Mouse (Mus musculus) cerebellum, adult 9-11 months (tissue): Measurements from ENCODE around the gene Golga5.

ENCODE experiments used
- DNase-seq: peaks from one replicate; pipeline ENCODE4 v3.0.0; 2022

Gene Golga5

DNA sequence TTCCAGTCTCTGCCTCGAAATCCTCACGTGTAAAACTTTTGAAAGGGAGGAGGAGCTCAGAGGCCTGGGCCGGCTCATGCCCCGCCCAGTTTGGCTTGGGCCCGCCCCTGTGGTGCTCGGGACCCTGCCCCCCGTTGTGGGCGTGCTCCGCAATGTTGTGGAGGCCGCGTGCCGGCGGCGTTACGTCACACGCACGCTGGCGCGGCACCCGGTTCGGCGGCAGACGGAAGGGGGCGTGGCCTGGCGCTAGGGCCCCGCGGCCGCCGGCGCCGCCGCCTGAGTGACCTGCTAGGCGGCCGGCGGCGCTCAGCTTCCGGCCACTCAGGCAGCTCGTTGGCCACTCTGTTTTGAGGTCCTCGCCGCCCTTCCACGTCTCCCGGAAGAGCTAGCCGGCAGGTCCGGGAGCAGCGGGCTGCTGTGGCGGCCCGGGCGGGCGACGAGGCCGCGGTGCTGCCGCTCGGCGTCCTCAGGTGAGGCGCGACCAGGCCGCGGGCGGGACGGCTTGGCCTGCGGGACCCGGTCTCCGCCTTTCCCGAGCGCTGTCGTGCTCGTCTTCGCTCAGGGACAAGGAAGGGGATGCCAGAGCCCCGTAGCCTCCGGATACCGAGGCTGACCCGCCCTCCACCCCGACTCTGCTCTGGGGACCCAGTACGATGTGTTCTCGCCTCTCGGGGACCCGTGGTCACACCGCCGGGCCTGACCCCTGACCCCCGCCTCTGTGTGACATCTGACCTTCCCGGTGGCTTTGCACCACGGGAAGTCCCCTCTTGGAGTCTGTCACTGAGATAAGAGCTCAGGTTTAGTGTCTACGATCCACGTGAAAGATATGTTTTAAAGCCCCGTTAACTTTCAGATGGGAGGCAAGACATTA, at the start of gene Golga5:
TSS of gene Golga5 (plus strand) at position 242 of the 871 bp plus-strand sequence.
- peak; percentile 98 for DNase-seq

DNA sequence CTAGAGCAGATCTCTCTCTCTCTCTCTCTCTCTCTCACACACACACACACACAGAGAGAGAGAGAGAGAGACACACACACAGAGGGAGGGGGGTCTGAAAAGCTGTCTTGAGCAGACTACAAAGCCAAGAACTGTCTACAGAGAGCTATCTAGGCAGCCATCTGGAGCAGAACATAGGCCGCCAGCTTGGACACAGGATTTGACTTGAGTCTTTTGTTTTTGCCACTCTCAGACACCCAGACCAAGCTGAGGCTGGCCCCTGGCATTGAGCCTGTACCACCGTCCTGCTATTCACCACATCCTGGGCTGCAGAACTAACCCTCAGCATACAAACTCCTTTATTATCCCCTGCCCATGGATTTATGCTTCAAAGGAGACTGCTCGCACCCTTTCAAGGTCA, 49.4 kb upstream of the Golga5 start:
- peak; percentile 69 for DNase-seq

DNA sequence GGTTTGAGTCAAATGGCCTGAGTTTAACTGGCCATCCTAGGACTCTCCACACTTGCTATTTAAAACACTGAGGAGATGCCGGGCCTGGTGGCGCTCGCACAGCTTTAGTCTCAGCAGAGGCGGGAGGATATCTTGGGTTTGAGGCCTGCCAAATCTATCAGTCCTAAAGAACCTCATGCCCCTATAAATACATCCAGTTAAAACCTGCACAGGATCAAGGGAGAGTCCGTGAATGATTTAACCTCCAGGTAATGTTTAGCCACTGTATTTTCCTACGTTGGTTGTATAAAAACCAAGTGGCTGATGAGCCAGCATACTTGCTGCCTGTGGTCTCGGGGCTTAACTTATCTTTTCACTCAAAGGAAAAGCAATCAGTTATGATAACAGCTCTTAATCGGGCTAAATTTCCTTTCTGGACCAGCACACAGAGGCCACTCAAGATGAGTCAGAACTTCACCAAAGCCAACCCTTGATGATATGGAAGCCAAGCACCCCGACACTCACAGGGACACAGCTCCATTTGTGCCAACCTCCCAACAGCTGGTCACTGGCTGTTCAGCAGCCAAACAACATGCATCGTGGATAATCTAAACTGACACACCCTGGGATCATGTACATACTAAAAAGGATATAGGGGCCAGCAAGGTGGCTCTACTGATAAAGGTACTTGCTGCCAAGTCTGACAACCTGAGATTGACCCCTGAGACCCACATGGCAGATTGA, 48.6 kb upstream of the Golga5 start:
- no peak for DNase-seq

DNA sequence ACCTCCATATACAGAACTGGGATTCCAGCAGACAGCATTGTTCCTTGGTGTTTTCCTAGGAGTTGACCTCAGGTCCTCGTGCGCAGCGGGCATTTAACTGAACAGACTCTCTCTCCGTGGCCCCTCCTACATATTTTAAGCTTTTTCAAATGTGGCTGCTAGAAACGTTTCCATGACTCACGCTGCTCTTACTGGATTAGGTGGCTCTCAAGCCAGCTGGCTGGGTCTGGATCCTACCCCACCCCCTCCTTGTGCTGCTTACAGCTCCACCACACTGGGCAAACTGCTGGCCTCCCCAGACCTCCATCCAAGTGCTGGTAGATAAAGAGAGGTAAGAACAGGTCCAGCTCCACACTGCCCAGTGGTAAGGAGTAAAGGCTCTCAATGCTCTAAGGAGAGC, 46.9 kb upstream of the Golga5 start:
- DNase-seq = no peak

DNA sequence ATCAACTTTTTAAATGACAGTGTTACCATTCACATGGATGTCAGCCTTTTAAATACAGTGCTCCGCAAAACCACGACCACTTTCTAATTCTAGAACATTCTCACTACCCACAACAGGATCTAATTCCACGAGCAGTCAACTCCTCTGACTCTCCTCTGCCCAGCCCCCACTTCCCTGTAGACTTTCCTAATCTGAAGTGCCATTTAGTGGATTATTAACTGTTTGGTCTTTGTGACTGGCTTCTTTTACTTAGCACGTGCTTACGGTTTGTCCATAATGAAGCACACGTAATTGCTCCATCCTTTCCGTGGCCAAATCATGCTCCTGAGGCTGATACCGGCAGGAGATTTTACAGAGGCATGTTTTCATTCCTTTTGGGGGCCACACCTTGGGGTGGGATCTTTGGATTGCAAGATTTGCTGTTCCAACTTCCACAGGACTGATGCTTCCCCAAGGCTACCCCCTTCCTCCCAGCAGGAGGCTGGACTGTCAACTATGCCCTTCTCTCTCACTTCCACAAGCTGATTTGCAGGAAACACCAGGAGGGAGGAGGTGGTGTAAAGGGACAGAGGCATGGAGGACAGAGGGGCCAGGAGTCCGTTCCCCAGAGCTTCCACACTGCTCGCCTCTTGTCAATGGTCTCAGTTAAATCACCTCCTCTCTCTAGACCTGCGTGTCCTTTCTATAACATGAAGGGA, 46.2 kb upstream of the Golga5 start:
- DNase-seq = no peak

DNA sequence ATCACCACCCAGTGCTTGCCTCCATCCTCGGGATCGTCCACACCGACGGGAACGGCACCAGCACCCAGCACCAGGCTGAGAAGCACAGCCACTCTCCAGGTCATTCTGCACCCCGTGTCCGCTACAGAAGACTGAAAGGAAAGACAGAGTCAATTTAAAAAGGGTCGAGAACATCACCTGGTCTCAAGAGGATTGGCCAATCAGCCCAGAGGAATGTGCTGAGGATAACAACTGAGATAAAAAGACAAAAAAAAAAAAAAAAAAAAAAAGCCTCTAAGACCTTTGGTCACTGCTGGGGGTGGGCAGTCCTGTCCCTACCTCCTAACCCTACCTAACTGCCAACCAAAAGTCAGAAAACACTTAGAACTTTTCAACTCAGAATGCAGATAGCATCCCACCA, 45.3 kb upstream of the Golga5 start:
- no peak for DNase-seq

DNA sequence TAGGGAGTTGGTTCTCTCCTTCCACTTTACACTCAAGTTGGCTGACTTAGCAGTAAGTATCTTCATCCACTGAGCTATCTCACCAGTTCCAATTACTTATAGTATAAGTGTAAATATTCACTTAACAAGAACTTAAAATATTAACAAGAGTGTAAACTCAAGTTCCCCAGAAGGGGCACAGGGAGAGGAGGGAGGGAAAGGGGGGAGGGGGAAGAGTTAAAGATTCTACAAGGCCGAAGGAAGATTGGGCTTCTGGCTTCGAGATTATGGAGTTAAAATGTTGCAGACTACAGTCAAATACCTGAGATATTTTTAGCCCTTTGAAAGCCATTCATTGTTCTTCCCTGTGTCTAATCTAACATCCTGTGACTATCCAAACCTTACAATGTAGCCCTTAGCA, 44.5 kb upstream of the Golga5 start:
- DNase-seq = no peak

DNA sequence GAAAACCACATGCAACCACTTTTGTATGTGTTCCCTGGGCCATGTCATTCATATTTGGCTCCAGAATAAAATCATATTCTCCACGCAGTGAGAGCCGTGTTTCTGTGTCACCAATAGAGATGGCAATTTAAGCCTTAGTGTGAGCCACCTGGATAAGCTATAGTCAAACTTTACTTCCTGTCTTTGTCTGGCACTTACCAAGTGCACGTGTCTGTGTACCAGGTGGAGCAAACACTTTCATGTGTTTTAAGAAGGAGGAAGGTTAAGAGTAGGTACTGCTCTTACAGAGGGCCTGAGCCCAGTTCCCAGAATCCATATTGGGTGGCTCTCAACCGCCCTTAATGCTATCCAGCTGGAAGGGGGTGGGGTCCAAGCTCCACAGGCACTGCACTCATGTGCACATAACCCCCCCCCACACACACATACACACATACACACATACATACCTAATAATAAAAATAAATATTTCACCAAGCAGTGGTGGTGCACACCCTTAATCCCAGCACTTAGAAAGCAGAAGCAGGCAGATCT, 43.8 kb upstream of the Golga5 start:
- no peak for DNase-seq

DNA sequence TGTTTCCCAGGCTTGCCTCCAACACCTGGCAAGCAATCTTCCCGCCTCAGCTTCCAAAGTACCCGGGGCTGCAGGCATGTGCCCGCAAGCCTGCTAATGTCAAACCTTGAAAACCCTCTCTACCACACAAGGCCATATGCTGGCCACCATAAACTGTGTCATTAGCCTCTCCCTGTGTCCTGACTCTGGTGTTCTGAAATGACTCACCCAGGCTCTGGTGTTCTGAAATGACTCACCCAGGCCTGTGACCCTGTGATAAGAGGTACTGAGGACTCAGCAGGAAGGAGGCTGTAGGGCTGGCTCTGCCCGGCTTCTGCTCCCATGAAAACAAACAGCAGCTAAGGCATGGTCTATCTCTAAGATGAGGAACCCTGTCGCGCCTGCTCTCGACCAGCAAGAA, 42.6 kb upstream of the Golga5 start:
- no peak for DNase-seq

DNA sequence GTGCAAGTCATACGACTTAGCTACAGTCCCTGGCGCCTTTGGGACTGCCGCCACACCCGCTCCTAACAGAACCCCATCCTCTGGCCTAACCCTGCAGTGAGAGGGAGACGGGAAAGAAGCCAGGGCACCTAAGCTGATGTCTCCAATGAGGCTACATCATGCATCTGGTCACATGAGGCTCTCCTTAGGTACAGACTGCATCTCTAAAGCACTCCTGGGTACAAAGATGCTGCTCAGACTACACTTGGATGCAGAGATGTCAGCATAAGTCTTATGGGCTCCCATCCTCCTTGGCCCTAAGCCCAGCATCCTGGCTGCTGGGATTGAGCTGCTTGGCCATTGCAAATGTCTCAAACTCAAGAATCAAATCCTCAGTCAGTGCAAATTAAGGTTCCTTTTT, 39.3 kb upstream of the Golga5 start:
- no peak for DNase-seq

DNA sequence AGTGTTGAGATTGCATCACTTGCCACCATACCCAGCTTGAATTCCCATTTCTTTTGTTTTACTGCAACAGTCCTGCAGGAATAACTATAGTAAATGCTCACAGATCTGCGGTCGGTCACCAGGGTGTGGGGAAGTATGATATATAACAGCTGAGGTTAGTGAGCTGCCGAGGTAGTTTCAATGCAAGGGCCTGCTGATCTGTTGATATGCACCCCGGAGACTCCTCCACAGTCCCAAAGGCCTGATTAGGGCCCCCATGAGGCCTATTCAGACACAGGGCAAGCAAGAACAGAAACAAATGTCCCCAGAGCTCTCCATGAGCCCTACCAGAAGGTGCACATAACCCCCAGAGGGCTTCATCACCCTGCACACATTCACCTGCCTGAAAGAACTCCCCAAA, 38.7 kb upstream of the Golga5 start:
- DNase-seq = no peak

DNA sequence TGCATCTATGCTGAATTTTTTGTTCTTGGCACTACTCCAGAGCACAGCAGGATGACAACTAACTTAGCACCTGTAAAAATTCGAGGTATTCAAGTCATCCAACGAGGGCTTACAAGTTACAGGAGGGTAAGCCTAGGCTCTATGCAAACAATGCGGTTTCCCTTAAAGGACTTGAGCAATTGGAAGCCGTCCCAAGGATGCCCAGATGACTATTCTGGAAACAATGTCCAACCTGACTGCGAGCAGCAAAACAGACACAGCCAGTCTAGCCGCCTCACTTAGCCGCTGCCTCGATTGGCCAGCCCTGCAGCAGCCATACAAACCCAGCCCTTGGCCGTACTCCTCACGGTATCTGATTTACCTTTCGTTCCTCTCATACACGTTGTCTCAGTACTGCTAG, 36.7 kb upstream of the Golga5 start:
- no peak for DNase-seq

DNA sequence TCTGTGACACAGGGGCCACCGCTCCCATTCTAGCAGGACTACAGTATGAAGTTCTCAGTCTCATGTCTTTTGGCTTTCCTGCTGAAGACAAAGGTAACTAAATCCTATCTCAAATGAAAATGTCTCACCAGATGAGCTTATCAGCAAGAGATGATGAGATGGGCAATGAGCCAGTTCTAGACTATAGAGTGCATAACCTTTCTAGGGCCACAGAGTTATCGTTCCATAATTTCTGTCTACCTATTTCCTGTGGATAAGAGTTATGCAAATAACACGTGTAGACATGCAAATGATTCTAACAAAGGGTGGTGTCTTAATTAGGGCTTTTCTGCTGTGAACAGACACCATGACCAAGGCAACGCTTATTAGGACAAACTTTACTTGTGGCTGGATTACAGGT, 34.8 kb upstream of the Golga5 start:
- DNase-seq = no peak

DNA sequence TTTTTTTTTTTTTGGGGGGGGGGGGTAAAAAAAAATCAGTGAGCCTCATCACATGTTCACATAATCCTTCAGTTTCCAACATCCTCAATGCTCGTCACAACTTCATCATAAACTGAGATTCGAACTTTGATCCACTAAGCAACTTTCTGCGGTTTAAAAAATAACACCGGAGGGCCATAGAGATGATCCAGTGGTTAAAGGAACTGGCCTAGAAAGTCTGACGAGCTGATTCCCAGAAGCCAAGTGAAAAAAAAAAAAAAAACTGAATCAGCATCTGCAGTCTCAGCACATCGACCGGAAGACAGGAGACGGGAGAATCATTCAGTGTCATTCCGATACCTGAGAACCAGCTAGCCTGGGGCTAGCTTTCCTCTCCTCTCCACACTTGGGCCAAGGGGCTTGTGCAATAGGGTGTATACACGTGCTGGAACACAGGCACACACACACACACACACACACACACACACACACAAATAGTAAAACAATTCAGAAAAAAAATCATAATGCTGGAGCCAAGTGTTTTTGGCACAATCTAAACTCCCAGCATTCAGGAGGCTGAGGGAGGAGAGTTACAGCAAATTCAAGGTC, 31.9 kb upstream of the Golga5 start:
- no peak for DNase-seq

DNA sequence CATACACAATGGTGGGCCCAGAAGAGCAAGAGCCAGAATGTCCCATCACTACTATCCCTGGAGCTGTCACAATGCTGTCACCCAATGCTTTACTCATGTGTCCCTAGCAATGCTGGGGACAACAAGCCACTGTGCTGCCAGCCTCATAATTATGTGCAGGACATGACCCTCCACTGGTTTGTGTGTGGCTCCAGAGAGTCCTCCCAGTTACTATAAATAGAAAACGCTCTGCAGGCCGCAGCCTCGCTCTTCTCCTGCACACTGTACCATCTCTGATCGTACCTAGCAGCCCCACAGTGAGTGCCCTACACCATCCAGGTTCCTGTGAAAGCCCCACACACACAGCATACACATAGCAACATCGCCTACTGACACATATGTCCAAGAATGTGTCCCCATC, 31.0 kb upstream of the Golga5 start:
- no peak for DNase-seq

DNA sequence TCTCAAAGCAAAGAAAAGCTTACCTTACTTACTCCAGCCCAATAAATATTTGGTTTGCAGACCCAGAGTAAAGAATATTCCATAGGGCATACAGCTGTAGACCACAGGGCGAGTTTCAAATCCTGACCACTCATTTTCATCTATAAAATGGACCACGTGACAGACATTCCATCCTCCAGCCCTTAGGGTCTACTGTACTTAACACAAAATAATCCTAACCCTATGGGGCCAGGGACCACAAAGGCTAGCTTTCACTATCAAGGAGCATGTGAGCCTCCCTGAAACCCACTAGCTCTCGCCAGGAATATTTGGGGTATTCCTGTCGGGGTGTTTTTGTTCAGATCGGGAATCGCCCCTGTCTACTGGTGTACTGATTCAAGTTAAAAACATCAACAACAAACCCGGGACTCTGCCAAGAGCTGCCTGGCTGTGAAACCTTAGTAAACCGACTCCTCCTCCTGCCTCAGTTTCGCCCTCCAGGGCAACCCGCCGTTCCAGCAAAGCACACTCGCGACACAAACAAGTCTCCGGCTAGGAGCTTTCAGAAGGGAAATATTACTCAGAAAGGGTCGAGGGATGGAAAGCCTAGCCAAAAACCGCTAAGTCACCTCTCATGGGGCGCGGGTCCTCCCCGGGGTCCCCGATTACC, 29.8 kb upstream of the Golga5 start:
- DNase-seq = no peak

DNA sequence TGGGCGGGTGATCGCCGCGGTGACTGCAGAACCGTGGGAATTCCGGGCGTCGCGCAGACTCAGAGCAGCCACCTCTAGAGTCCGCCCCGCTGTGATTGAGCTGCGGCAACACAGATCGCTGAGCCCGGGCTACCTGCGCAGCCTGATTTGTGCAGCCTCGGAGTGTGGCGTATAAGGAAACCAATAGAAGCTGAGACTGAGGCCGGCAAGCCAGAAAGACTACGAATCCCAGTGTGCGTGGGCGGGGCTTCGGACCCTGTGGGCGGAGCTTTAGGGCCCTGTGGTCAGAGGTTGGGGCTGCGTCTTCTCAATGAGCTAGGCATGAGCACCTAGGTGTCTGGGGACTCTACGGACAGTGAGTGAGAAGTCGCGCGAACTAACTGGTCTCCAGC, 29.3 kb upstream of the Golga5 start, which contains the start of gene Lgmn:
TSS of gene Lgmn (minus strand) at position 182 of the 392 bp plus-strand sequence.
- DNase-seq = peak; percentile 99

DNA sequence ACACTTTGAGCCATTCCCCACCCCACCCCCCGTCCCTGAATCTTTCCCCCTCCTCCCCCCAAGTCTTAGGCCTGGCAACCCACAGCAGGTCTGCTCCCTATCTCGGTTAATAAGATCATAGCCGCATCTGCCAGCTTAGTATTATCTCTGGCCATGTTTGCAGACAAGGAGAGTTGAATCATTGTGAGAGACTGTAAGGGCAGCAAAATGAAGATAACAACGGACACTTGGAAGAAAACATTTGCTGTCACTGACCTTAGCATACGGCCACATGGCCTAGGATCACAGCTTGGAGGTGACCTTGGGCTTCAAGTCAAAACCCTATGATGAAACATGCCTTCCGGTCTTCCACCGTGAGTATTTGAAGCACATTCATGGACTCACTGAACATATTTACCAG, 28.4 kb upstream of the Golga5 start:
- DNase-seq = no peak

DNA sequence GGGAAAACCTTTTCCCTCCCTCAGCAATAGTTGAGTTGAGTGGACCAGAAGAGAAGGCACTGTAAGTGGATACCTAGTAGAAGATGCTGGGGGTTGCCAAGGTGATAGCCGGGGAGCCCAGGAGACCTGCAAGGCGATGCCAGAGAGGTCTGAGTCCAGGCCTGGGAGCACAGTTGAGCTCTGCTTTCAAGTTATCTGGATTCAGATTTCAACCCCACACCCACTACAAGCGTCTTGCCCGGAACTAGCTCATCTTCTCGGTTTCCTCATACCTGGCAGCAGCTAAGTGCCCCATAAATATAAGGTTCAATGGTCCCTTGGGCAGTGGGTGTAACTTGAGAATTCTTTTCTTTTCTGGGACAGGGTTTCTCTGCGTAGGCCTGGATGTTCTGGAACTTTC, 27.8 kb upstream of the Golga5 start:
- no peak for DNase-seq

DNA sequence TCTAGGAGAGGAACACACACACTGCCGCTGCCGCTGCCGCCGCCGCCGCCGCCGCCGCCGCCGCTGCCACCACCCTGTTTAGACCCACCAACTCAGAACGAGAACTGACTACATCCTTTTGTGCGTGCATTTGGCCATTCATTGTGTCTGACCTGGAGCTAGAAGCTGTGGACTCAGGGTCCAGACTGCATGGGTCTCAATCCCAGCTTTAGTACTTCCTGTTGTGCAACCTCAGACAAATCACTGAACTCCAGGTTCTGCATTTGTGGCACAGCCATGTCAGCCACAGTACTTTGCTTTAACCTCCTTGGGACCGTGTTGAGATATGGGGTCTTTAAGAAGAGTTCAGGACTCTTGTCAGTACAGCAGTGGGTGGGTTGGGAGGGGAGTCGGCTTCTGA, 26.3 kb upstream of the Golga5 start:
- DNase-seq = no peak

DNA sequence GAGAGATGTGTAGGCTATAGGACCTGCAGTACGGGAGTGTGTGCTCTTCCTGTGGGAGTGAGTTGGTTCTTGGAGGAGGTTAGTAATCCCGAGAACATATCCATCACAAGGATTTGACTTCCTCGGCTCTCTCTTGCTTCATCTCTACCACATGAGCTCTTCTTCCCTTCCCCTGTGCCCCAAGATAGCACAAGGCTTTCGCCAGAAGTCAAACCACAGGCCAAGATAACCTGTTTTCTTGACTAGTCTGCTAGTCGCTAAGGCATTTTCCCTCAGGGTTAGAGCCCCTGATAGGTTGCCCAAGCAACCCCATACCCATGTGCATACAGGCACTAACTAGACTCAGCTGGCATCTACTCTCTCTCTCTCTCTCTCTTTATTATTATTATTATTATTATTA, 25.3 kb upstream of the Golga5 start:
- DNase-seq = no peak

DNA sequence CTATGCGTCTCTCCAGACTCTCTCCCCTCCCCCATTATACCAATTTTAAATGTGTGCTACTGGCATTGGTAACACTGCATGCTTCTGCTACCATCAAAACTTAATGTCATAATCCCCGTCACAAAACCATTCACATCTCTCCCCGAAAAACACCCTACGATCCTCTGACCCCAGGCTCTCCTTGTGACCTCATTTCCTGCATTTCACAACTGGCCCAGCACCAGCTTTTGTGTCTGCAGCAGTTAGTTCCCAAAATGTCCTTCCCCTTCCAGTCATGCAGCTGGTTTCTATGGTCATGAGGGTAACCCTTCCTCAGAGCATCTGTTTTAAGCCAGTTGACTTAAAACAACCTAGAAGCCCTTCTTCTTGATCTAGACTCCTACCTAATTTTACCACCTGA, 23.5 kb upstream of the Golga5 start:
- DNase-seq = no peak

DNA sequence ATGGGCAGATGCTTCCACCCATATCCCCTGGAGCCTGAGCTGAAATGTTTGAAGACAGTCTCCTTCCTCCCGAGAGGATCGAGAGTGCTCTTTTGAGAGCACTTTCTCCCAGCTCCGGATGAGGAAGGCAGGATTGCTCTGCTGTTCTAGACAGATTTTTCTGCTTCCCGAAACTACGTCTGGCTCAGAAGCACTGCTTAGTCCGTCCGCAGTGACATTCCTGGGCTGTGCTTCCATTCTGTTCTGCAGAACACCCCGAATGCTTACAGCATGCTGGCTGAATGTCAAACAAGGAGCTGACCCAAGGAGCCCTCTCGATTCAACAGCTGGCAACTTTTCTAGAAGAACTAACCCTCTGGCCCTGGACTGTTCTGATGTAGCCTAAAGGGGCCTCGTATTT, 18.5 kb upstream of the Golga5 start:
- no peak for DNase-seq
